Mouse (Mus musculus): Measurements from ENCODE around the gene Msln.
"Not testable (repeated sequence)": the region's sequence is repeated elsewhere in the genome, so short reads cannot be mapped to it uniquely, and the experiment has no call there.

The Msln gene

DNA sequence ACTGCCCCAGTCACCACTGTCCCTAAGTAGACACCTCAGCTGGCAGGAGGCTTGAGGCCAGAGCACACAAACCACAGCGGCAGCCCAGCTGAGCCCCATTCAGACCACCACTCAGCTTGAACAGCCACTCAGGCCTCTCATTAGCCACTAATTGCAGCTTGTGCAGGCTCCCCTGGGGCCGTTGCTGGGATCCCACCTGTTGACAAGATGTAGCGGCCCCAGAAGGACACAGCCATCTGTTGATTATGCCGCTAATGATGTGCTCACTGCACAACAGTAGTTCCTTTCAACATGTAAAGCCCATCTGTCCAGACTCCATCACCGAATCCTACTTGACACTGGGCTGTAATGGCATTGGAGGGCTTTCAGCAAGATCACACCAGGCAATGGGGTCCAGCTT, 11.7 kb upstream of the Msln start:
- DNase-seq, result no peak

- DNase-seq, result no peak
Observed at GRCm38 (mm10) chr17:25762591-25762990, 8.4 kb upstream of the Msln start.

GRCm38 (mm10) chr17:25761561-25761970, 7.4 kb upstream of the Msln start:
- no peak for DNase-seq

DNA sequence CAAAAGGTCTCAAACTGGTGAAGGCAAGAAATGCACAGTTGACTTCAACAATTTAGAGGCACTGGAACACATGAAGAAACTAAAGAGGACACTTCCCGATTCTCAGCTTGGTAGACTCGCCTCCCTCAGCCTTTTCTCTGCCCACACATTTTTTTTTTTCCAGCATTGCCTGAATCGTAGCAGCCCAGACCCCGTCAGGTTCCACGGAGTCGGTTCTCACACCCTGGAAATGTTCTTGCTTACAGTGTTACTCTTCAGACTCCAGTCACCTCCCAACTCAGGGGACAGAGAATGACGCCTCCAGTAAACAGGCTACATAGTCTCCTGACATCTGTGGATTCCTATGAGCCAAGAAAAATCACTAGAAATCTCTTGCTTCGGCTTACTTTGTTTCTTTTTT, 6.0 kb upstream of the Msln start:
- no peak for DNase-seq

- DNase-seq, result no peak
Observed at GRCm38 (mm10) chr17:25757691-25758090, 3.5 kb upstream of the Msln start.

DNA sequence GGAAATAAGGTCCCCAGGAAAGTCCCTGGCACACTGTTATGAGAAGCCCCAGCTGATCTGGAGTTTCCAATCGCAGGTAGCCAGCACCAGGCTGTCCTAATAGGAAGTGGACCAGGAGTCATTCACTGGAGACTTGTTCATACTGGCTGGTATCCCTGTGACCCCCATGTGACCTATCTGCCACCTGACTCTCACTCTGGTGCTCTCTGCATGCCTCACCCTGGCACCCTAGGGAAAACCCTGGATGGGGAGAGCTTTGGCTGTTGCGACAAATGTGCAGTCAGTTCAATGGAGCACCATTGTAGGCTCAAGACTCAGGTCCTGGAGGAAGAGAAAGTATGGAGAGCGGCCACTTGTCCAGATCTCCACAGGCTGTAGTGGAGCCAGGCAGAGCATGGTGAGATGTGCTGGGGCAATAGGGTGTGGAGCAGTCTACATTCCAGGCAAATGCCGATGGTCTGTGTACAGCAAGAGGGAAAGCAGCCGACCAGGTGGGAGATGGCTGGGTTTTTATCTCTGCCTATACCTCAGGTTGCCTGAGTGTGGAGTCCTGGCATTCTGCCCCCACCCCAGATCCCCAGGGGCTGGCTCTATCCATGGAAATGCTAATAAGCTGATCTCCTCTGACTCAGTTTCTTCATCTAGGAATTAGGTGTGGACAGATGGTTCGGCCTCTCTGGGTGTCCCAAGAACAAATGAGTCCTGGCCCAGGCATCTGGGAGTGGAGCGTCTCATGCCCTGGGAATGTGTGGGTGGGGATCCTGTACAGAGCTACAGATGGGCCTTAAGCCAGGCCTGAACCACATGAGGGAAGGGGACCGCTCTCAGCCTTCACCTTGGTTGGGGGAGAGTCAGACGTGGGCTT, 2.4 kb upstream of the Msln start:
- no peak for DNase-seq

DNA sequence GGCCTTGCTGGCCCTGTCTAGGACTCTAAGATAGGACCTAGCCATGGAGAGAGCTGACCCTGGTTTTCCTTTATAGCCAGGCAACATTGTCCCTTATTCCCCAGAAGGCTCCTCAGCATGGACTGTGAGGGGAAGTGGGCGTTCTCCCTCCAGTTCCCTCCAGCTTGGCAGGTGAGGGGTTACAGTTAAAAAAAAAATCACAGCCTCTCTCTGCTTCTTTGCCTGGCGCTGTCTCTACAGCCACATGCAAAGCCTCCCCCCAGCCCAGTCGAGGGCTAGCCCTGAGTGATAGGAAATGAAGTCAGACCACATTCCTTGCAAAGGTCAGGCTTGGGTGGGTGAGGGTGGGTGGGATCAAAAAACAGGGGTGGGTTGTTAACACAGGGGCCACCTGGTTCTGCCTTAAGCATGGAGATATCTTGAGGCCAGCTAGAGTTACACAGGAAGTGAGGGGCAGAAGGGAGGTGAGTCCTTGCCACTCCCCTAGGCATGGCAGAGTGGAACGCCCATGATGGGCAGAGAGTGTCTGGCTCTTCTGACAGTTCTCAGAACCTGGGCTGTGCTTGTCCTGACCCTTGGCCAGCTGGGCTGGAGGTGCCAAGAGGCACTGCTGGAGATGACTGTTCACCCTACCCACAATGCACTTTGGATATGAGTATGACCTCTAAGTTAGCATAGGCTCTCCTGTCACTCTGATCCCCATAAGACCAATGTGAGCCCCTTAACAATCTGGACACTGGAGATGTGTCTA, 1.6 kb upstream of the Msln start:
- no peak for DNase-seq

GRCm38 (mm10) chr17:25755086-25755485, 908 bp upstream of the Msln start:
- no peak for DNase-seq

- peak; percentile 57 for DNase-seq
Observed at GRCm38 (mm10) chr17:25751446-25751845, 2.7 kb downstream of the Msln start.

DNA sequence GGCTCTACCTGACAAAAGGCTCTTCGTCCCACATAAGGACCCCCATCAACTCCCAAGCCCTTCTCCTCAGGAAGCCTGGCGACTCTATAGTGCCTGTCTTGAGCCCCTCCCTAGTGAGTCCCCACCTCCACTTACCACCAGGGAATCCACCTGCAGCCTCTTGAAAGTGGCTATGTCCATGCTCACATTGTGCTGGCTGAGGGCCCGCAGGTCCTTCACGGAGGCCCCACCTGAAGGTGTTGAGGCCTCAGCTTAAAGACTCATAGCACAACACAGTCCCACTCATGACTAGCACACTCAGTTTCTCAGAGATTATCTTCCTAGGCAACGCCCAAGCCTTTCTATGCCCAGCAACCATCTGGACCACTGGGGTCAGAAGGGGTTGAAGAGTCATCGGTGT, 4.9 kb downstream of the Msln start:
- no peak for DNase-seq

DNA sequence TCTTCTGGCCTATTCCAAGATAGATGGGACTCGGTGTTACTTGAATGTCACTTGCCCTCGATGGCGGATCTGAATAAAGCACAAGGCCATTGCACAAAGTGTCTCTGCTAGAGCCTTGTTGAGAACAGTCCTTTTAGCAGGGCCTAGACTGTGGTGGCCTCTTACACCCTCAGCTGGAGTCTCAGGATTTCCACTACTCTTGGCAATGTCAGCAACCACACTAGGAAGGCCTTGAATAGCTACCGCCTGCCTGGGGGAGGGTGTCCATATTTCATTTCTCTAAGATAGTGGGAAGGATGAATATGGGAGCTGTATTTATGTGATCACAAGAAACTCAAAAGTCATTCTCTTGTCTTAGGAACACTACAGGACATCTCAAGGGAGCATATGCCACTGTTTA, 5.9 kb downstream of the Msln start:
- DNase-seq, result no peak

GRCm38 (mm10) chr17:25744311-25744710, 9.9 kb downstream of the Msln start:
- DNase-seq, result no peak

DNA sequence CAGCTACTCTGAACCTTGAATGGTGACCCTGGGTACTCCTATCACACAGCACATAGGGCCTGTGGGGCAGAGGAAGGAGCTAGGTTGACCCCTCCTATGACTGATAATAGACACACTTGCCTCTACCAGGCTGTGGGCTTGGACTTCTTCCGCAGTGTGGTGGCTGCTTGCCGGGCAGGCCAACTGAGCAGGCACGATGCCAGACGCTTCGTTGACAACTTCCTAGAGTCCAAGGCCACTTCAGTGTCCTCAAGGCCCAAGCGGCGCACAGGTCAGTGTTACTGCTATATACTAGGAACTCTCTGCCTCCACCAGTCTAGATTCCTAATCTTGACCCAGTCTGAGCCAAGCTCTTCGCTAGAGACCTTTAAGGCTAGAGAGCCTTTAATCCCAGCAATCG, 10.3 kb downstream of the Msln start:
- no peak for DNase-seq

DNA sequence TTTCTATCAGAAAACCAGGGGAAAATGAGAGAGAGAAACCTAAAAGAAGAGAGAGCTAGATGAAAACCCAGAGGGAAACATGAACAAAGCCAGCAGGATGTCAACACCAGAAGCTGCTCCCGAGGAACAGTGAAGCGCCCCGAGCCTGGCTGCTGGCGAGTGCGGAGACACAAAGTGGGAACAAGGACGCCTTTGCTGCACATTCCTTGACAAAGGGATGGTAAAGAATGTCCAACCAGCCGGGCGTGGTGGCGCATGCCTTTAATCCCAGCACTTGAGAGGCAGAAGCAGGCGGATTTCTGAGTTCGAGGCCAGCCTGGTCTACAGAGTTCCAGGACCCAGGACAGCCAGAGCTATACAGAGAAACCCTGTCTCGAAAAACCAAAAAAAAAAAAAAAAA, 12.7 kb downstream of the Msln start:
- not testable (repeated sequence) for DNase-seq

DNA sequence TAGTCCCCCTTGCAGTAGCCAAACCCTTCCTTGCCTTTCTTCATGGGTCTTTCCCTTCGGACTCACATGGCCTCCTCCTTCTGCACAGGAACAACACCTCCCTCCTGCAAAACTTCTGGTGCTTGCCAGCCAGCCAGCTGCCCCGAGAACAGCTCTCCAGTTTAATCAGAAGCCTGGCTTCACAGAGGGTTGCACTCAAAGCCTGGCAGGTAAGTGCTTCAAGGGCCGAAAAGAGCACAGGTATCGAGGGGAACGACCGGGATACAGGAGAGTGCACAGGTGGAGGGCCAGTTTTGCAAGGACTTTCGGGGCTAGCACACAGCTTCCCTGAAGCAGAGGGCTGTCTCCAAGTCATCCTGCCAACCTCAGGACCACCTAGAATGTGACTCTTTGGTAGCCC, 15.3 kb downstream of the Msln start:
- DNase-seq, result no peak

DNA sequence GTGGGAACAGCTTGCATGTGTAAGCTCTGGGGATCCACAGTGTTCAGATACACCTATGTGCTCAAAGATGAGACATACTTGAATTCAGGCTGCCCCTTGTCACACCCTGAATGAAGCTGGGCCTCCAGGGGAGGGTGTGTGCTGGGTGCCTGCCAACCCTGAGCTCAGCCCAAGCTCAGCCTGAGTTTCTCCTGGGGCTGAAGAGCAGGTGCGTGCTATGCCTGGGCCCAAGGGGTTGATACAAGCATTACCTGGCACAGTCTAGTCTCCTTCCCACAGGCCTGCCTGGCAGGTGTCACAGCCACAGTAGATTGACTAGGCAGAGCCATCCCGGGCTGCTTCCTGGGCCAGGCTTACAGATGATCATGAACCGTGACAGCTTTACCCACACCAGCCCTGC, 18.4 kb downstream of the Msln start, which contains the start of gene Mslnl:
Gene Mslnl (plus strand): TSS at position 298 of the 400 bp plus-strand sequence.
- DNase-seq, result no peak

GRCm38 (mm10) chr17:25735246-25735645, 18.9 kb downstream of the Msln start:
- DNase-seq, result no peak

DNA sequence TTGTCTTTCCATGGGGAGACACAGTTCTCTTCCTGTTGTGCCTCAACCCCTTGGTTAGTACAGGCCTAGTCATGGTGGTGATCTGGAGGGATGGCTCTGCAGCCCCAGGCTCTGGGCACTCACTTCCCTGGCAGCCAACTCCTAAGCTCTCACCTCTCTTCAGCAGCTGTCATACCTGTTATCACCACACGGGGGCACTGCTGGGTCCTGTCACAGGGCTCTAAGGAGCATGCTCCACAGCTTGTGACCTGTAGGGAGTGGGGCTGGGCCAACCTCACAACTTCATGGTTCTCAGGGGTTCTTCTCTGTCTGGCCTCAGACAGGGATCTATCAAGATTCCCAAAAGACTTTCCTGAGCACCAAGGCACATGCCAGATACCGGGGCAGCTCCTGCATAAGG, 22.1 kb downstream of the Msln start:
- DNase-seq, result peak; percentile 88

DNA sequence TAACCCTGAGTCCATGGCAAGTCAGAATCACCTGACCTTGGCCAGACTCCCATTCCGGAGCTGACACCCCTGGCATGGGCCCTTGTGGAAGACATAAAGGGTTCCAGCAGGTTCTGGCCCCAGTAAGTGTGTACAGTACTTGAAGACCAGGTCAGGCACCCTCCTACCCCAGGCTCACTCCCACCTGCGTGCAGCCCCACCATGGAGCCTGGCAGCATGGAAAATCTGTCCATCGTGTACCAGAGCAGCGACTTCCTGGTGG, 26.2 kb downstream of the Msln start:
- peak; percentile 16 for DNase-seq

GRCm38 (mm10) chr17:25727265-25728008, 26.7 kb downstream of the Msln start, which contains the start of the genes Chtf18 and Rpusd1:
TSS of gene Chtf18 (minus strand) at chr17:25727419.
TSS of gene Rpusd1 (plus strand) at chr17:25727670.
- peak; percentile 99 for DNase-seq

- no peak for DNase-seq
Observed at GRCm38 (mm10) chr17:25725264-25725663, 28.9 kb downstream of the Msln start.

DNA sequence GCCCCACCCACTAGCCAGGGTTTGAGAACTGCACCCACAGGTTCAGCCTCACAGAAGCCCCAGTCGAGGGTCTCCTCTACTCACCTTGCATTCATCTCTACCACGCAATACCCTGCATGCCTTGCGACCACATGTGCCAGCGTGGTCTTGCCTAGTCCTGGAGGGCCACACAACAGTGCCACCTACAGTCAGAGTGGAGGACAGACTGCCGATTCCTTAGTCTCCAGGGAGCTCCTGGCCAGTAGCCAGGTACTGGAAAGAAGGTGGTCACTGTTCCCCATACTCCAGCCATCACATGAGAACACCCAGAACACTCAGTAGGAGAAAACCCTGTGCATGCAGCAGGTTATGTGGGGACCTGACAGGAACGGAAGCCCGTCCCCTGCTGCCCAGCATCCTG, 30.3 kb downstream of the Msln start:
- no peak for DNase-seq

GRCm38 (mm10) chr17:25723470-25723869, 30.7 kb downstream of the Msln start:
- no peak for DNase-seq

GRCm38 (mm10) chr17:25721476-25721875, 32.7 kb downstream of the Msln start:
- no peak for DNase-seq
